Mouse (Mus musculus): ENCODE results near the gene Notch1. TPM values are rescaled to one million over a fixed set of nuclear protein-coding genes. Genes with fewer than 3 reads are reported as not detected.

The Notch1 gene
- polyA plus RNA-seq, 1 experiment = 4.5 TPM

DNA sequence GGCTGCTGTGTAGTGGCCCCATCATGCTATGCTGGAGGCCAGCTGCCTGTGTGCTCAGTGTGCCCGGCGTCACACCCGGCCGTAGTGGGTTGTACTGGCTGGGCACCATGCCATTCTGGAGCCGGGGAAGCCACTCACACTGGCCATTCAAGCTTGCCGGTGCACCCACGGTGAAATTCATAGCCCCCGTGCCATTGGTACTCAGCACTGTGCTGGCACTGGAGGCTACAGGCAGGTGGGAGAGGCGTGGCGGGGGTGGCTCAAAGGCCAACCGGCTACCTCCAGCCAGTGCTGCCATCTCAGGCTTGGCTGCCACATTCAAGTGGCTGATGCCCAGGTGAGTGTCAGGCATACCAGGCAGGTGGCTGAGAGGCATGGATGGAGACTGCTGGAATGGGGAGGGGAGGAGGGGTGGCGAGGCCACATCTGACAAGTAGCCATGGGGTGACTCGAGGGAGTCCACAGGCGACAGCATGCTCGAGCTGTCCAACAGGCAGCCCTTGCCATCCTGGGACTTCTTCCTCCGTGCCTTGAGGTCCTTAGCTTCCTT is 56.3 kb downstream of the Notch1 start:
- no peaks in the 10 kb centered on the region for H3K27me3 ChIP-seq (ENCODE audit: control insufficient read depth, insufficient read depth, insufficient read length)
- no peak overlapping the region for H3K4me3 ChIP-seq (ENCODE audit: insufficient read depth, poor library complexity, severe bottlenecking)
- no peak overlapping the region for H3ac ChIP-seq (ENCODE audit: control insufficient read depth, insufficient read length, low read depth)
- no peak for TF ChIP-seq FOSL1 (IDR thresholded peaks at IDR 0.05; ENCODE audit: insufficient read depth, low read length, poor library complexity, severe bottlenecking)
- no peak for TF ChIP-seq CEBPB (IDR thresholded peaks at IDR 0.05; ENCODE audit: low read depth)
- no peak for TF ChIP-seq CTCF (IDR thresholded peaks at IDR 0.05; ENCODE audit: control insufficient read depth, insufficient read depth, insufficient read length)
- no peak for TF ChIP-seq MYOD1 (IDR thresholded peaks at IDR 0.05; ENCODE audit: control insufficient read depth, insufficient read length, low read depth)
- no peak for TF ChIP-seq MAX (IDR thresholded peaks at IDR 0.05)
- no peak for TF ChIP-seq MYOG (IDR thresholded peaks at IDR 0.05; ENCODE audit: control insufficient read depth, extremely low read depth, insufficient read length)
- TF ChIP-seq USF1 (IDR thresholded peaks at IDR 0.05; ENCODE audit: low read depth) = no peak
- H3K79me2 ChIP-seq (ENCODE audit: control insufficient read depth, insufficient read depth) = no peaks in the 10 kb centered on the region
- H3K36me3 ChIP-seq (ENCODE audit: control insufficient read depth, insufficient read depth) = peaks cover 14% of the 10 kb centered on the region
- H3K79me3 ChIP-seq (ENCODE audit: low read depth) = no peaks in the 10 kb centered on the region

GRCm38 (mm10) chr2:26459478-26459877 is 57.0 kb downstream of the Notch1 start:
- H3K36me3 ChIP-seq (ENCODE audit: control insufficient read depth, insufficient read depth) = peaks cover 14% of the 10 kb centered on the region

GRCm38 (mm10) chr2:26458402-26459124 is 57.9 kb downstream of the Notch1 start:
- H3K79me2 ChIP-seq (ENCODE audit: control insufficient read depth, insufficient read depth) = no peaks in the 10 kb centered on the region
- TF ChIP-seq MYOG (IDR thresholded peaks at IDR 0.05; ENCODE audit: control insufficient read depth, extremely low read depth, insufficient read length) (no peak), CTCF (IDR thresholded peaks at IDR 0.05; ENCODE audit: control insufficient read depth, insufficient read depth, insufficient read length) (no peak), FOSL1 (IDR thresholded peaks at IDR 0.05; ENCODE audit: insufficient read depth, low read length, poor library complexity, severe bottlenecking) (no peak), MYOD1 (IDR thresholded peaks at IDR 0.05; ENCODE audit: control insufficient read depth, insufficient read length, low read depth) (no peak), USF1 (IDR thresholded peaks at IDR 0.05; ENCODE audit: low read depth) (no peak), MAX (IDR thresholded peaks at IDR 0.05) (no peak), CEBPB (IDR thresholded peaks at IDR 0.05; ENCODE audit: low read depth) (no peak)
- H3K36me3 ChIP-seq (ENCODE audit: control insufficient read depth, insufficient read depth) = peaks cover 14% of the 10 kb centered on the region
- H3ac ChIP-seq (ENCODE audit: control insufficient read depth, insufficient read length, low read depth) = no peak overlapping the region
- H3K79me3 ChIP-seq (ENCODE audit: low read depth) = no peaks in the 10 kb centered on the region
- H3K27me3 ChIP-seq (ENCODE audit: control insufficient read depth, insufficient read depth, insufficient read length) = no peaks in the 10 kb centered on the region
- no peak overlapping the region for H3K4me3 ChIP-seq (ENCODE audit: insufficient read depth, poor library complexity, severe bottlenecking)

More at GRCm38 (mm10) chr2:26459478-26459877, 57.0 kb downstream of the Notch1 start:
- no peaks in the 10 kb centered on the region for H3K79me3 ChIP-seq (ENCODE audit: low read depth)
- H3K4me3 ChIP-seq (ENCODE audit: insufficient read depth, poor library complexity, severe bottlenecking) = no peak overlapping the region
- TF ChIP-seq USF1 (IDR thresholded peaks at IDR 0.05; ENCODE audit: low read depth) (no peak), MYOG (IDR thresholded peaks at IDR 0.05; ENCODE audit: control insufficient read depth, extremely low read depth, insufficient read length) (no peak), MYOD1 (IDR thresholded peaks at IDR 0.05; ENCODE audit: control insufficient read depth, insufficient read length, low read depth) (no peak), CEBPB (IDR thresholded peaks at IDR 0.05; ENCODE audit: low read depth) (no peak), FOSL1 (IDR thresholded peaks at IDR 0.05; ENCODE audit: insufficient read depth, low read length, poor library complexity, severe bottlenecking) (no peak), CTCF (IDR thresholded peaks at IDR 0.05; ENCODE audit: control insufficient read depth, insufficient read depth, insufficient read length) (no peak), MAX (IDR thresholded peaks at IDR 0.05) (no peak)
- H3K79me2 ChIP-seq (ENCODE audit: control insufficient read depth, insufficient read depth) = no peaks in the 10 kb centered on the region
- no peak overlapping the region for H3ac ChIP-seq (ENCODE audit: control insufficient read depth, insufficient read length, low read depth)
- H3K27me3 ChIP-seq (ENCODE audit: control insufficient read depth, insufficient read depth, insufficient read length) = no peaks in the 10 kb centered on the region

- Histone ChIP-seq H3K79me3 (ENCODE audit: low read depth) (peaks cover 3% of the 10 kb centered on the region), H3K27me3 (ENCODE audit: control insufficient read depth, insufficient read depth, insufficient read length) (no peaks in the 10 kb centered on the region)
- TF ChIP-seq CTCF (IDR thresholded peaks at IDR 0.05; ENCODE audit: control insufficient read depth, insufficient read depth, insufficient read length) (peak; percentile 61), USF1 (IDR thresholded peaks at IDR 0.05; ENCODE audit: low read depth) (no peak)
These were observed 67.1 kb downstream of the Notch1 start for GRCm38 (mm10) chr2:26449121-26450060.

DNA sequence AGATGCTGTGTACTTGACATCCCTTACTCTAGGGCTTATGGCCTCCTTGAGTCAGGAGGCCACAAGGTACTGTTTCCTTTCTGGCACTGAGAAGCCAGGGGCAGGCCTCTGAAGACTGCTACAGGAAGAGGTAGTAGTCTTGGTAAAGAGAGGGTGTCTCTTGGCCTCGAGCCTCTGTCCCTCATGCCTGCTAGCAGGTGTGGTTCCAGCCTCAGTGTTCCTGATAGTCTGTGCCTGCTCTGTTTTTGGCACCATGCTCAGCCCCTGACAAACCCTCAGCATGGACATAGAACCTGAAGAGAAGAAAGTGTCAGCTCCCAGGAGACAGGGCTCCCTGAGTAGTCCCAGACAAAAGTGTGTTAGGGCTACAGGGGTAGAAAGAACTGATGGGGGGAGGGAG is 69.0 kb downstream of the Notch1 start:
- Histone ChIP-seq H3K79me3 (ENCODE audit: low read depth) (peaks cover 19% of the 10 kb centered on the region), H3K36me3 (ENCODE audit: control insufficient read depth, insufficient read depth) (peaks cover 5% of the 10 kb centered on the region), H3ac (ENCODE audit: control insufficient read depth, insufficient read length, low read depth) (no peak overlapping the region), H3K79me2 (ENCODE audit: control insufficient read depth, insufficient read depth) (peaks cover 47% of the 10 kb centered on the region), H3K27me3 (ENCODE audit: control insufficient read depth, insufficient read depth, insufficient read length) (no peaks in the 10 kb centered on the region), H3K4me3 (ENCODE audit: insufficient read depth, poor library complexity, severe bottlenecking) (no peak overlapping the region)
- TF ChIP-seq MYOD1 (IDR thresholded peaks at IDR 0.05; ENCODE audit: control insufficient read depth, insufficient read length, low read depth) (no peak), CEBPB (IDR thresholded peaks at IDR 0.05; ENCODE audit: low read depth) (no peak), USF1 (IDR thresholded peaks at IDR 0.05; ENCODE audit: low read depth) (no peak), FOSL1 (IDR thresholded peaks at IDR 0.05; ENCODE audit: insufficient read depth, low read length, poor library complexity, severe bottlenecking) (no peak), CTCF (IDR thresholded peaks at IDR 0.05; ENCODE audit: control insufficient read depth, insufficient read depth, insufficient read length) (no peak), MAX (IDR thresholded peaks at IDR 0.05) (no peak), MYOG (IDR thresholded peaks at IDR 0.05; ENCODE audit: control insufficient read depth, extremely low read depth, insufficient read length) (no peak)

More at GRCm38 (mm10) chr2:26449121-26450060, 67.1 kb downstream of the Notch1 start:
- H3K36me3 ChIP-seq (ENCODE audit: control insufficient read depth, insufficient read depth) = peaks cover 5% of the 10 kb centered on the region
- H3ac ChIP-seq (ENCODE audit: control insufficient read depth, insufficient read length, low read depth) = no peak overlapping the region
- H3K4me3 ChIP-seq (ENCODE audit: insufficient read depth, poor library complexity, severe bottlenecking) = no peak overlapping the region
- H3K79me2 ChIP-seq (ENCODE audit: control insufficient read depth, insufficient read depth) = peaks cover 28% of the 10 kb centered on the region
